In genomic region chr8:125368341-125369035, GRCm38 (mm10) we compare ENCODE assay signal across 9 mouse cellular contexts.
A peak's percentile ranks its signal among the peaks of the same experiment; 100 is the strongest.
DNase-seq lines count a peak whose midpoint lies in the region; TF ChIP-seq lines count a peak whose summit lies in the region.
"Had no signal": no experiment of that assay in that cellular context is flagged by ENCODE, and none has a peak within 500 bp of the region (broad histone marks: within the 10 kb centered on the region; RNA-seq: fewer than 3 reads in every experiment).

No protein-coding gene starts in this region.

- H3K4me1 ChIP-seq in thymus, adult 2 months (replicated peaks; ENCODE audit: control insufficient read depth, insufficient read depth, low read length) = no peaks in the 10 kb centered on the region

- no peak overlapping the region for H3K27ac ChIP-seq in thymus, adult 2 months (ENCODE audit: control insufficient read depth, insufficient read depth, low read length)
- H3K27ac ChIP-seq: stomach, postnatal 0 days had no signal

- intact Hi-C loops in heart, postnatal 14 days (cut with DNase I) = loop anchor here (2.0 kb wide), 1 partner anchor 42 kb away; no protein-coding TSS in a partner anchor

- 78% methylated on average over 4 of the region's 4 CpGs for WGBS in thymus, adult 2 months

- no peaks in the 10 kb centered on the region for H3K27me3 ChIP-seq in thymus, adult 2 months (ENCODE audit: control insufficient read depth, insufficient read depth, low read length)

- TF ChIP-seq POLR2A in thymus, adult 2 months (IDR thresholded peaks at IDR 0.05; ENCODE audit: control insufficient read depth, extremely low read depth, insufficient read depth, low read length, poor library complexity) = no peak

- peak; percentile 60 for DNase-seq in kidney, adult 11 months
- no peak for DNase-seq in kidney, postnatal 4 days
- DNase-seq in gastrocnemius, postnatal 25 days = peak; percentile 78
- DNase-seq in heart, postnatal 14 days = peak; percentile 61 to 71
- DNase-seq in kidney, postnatal 36 days = peak; percentile 79
- DNase-seq in urinary bladder, postnatal 4 days (ENCODE audit: low spot score in 2 of 2) = no peak
- no peak for DNase-seq in thymus, adult 2 months
- DNase-seq in frontal cortex, postnatal 10 days (ENCODE audit: low spot score in 2 of 2) = no peak

- no peaks in the 10 kb centered on the region for H3K36me3 ChIP-seq in thymus, adult 2 months (ENCODE audit: control insufficient read depth, insufficient read depth, low read length)

- no peak overlapping the region for H3K4me3 ChIP-seq in thymus, adult 2 months (ENCODE audit: control insufficient read depth, insufficient read depth, low read length)

- no peak for TF ChIP-seq CTCF in thymus, adult 2 months (IDR thresholded peaks at IDR 0.05; ENCODE audit: borderline replicate concordance, control insufficient read depth, extremely low read depth, insufficient read depth, low read length, poor library complexity)

Comparison
In these comparisons a context has a peak if more than half of its experiments do, and no peak if none do; other contexts are left out.
1. DNase-seq: peak in kidney, adult 11 months (single experiment), gastrocnemius, postnatal 25 days (single experiment), heart, postnatal 14 days (2 of 2) and kidney, postnatal 36 days (2 of 2); none in kidney, postnatal 4 days (0 of 2), urinary bladder, postnatal 4 days (0 of 2), thymus, adult 2 months (single experiment) and frontal cortex, postnatal 10 days (0 of 2).